Mouse (Mus musculus) bone marrow, adult 2 months (tissue): Measurements from ENCODE around the gene Gm10491. TPM values are rescaled to one million over a fixed set of nuclear protein-coding genes. Genes with fewer than 3 reads are reported as not detected.
A peak's percentile ranks its signal among the peaks of the same experiment; 100 is the strongest.

Source experiments
- H3K27ac ChIP-seq: fragments of 200-500 bp; 2 replicates; pipeline ENCODE4 v1.5.1; 2012; ENCODE audit warnings: low read depth, mild to moderate bottlenecking, control low read depth, inconsistent platforms, low read length; ENCODE audit not compliant: control insufficient read depth, poor library complexity, insufficient read depth
- H3K4me1 ChIP-seq: fragments of 200-500 bp; 2 replicates; pipeline ENCODE4 v1.6.1; 2011; ENCODE audit warnings: low read length; ENCODE audit not compliant: control insufficient read depth, insufficient read depth
- H3K4me3 ChIP-seq: fragments of 200-500 bp; replicated peaks from 2 replicates; pipeline ENCODE3; 2011; ENCODE audit warnings: mild to moderate bottlenecking, low read depth, low read length, control low read depth; ENCODE audit not compliant: control insufficient read depth
- CTCF ChIP-seq: fragments of 200-500 bp; IDR thresholded peaks from 2 replicates; pipeline ENCODE4 v1.5.1; 2011; ENCODE audit warnings: low read length, control low read depth; ENCODE audit not compliant: control insufficient read depth, insufficient read depth
- POLR2A ChIP-seq: fragments of 200-500 bp; IDR thresholded peaks from 2 replicates; pipeline ENCODE4 v1.6.1; 2011; ENCODE audit warnings: low read depth, mild to moderate bottlenecking, control low read depth, low read length, borderline replicate concordance; ENCODE audit not compliant: control insufficient read depth
- WGBS: fragments of 180-500 bp; shearing (Covaris S2); methylation state at CpG from one replicate; pipeline ENCODE4 v1.1.7; 2018; 5-methylcytosine and 5-hydroxymethylcytosine counted together
- polyA plus RNA-seq: library from polyadenylated mRNA; stranded (reverse); fragments of >200 nt; gene quantifications from 2 replicates; pipeline ENCODE4 v1.2.4, GENCODE M21; 2011; ENCODE audit warnings: low replicate concordance; ENCODE audit not compliant: missing spikeins, insufficient read depth, insufficient read length

Gene Gm10491
- polyA plus RNA-seq, 1 experiment = not detected

GRCm38 (mm10) chrX:7867141-7867540, 40.5 kb downstream of the Gm10491 start:
- peaks cover 1% of the 10 kb centered on the region; the same call in 1 of the 2 replicates for H3K4me1 ChIP-seq
- H3K27ac ChIP-seq = no peak overlapping the region
- WGBS = 86% methylated on average over 1 of the region's 1 CpGs
- TF ChIP-seq POLR2A = no peak
- no peak for TF ChIP-seq CTCF
- H3K4me3 ChIP-seq = no peak overlapping the region

GRCm38 (mm10) chrX:7865786-7866185, 41.8 kb downstream of the Gm10491 start:
- H3K4me1 ChIP-seq = peaks cover 1% of the 10 kb centered on the region; the same call in 1 of the 2 replicates
- H3K4me3 ChIP-seq = no peak overlapping the region
- TF ChIP-seq CTCF = no peak
- TF ChIP-seq POLR2A = no peak
- H3K27ac ChIP-seq = peak overlapping the region; percentile 51; the same call in 1 of the 2 replicates
- WGBS = 20% methylated on average over 2 of the region's 2 CpGs

- peak overlapping the region; percentile 51 for H3K27ac ChIP-seq
- TF ChIP-seq POLR2A (no peak), CTCF (no peak)
- 40% methylated on average over 2 of the region's 2 CpGs for WGBS
- H3K4me3 ChIP-seq = no peak overlapping the region
- H3K4me1 ChIP-seq = peaks cover 1% of the 10 kb centered on the region; the same call in 1 of the 2 replicates
These were observed 42.3 kb downstream of the Gm10491 start for GRCm38 (mm10) chrX:7865343-7865742.

- peaks cover 1% of the 10 kb centered on the region; the same call in 1 of the 2 replicates for H3K4me1 ChIP-seq
- whole genome bisulfite sequencing = 34% methylated on average over 3 of the region's 3 CpGs
- no peak overlapping the region for H3K4me3 ChIP-seq
- H3K27ac ChIP-seq = no peak overlapping the region; the same call in 1 of the 2 replicates
- no peak for TF ChIP-seq CTCF
- TF ChIP-seq POLR2A = no peak
These were observed 43.1 kb downstream of the Gm10491 start for GRCm38 (mm10) chrX:7864551-7864950.

GRCm38 (mm10) chrX:7863181-7863580, 44.5 kb downstream of the Gm10491 start:
- no peak overlapping the region for H3K27ac ChIP-seq

GRCm38 (mm10) chrX:7859191-7859753, 48.4 kb downstream of the Gm10491 start:
- TF ChIP-seq POLR2A = no peak
- TF ChIP-seq CTCF = no peak
- H3K4me1 ChIP-seq = no peaks in the 10 kb centered on the region; the same call in 1 of the 2 replicates
- 46% methylated on average over 3 of the region's 3 CpGs for WGBS
- no peak overlapping the region for H3K27ac ChIP-seq
- no peak overlapping the region for H3K4me3 ChIP-seq

More at GRCm38 (mm10) chrX:7863181-7863580, 44.5 kb downstream of the Gm10491 start:
- WGBS = 81% methylated on average over 1 of the region's 1 CpGs
- TF ChIP-seq POLR2A = no peak
- TF ChIP-seq CTCF = no peak
- Histone ChIP-seq H3K4me3 (no peak overlapping the region), H3K4me1 (peaks cover 1% of the 10 kb centered on the region; the same call in 1 of the 2 replicates)

Other genes starting within 250 kb of the Gm10491 start
- gene Plp2, start 236.4 kb downstream of the Gm10491 start, polyA plus RNA-seq = 5.3 and 33.2 TPM in 2 replicates
- not detected in 2 replicates for gene Magix, start 226.6 kb downstream of the Gm10491 start, polyA plus RNA-seq
- 17.6 and 19.1 TPM in 2 replicates for gene Gpkow, start 210.7 kb downstream of the Gm10491 start, polyA plus RNA-seq
- gene Wdr45, start 193.5 kb downstream of the Gm10491 start, polyA plus RNA-seq = 54.7 and 91.1 TPM in 2 replicates
- not detected in 2 replicates for gene Gm45208, start 185.6 kb downstream of the Gm10491 start, polyA plus RNA-seq
- gene Praf2, start 179.4 kb downstream of the Gm10491 start, polyA plus RNA-seq = 3.9 and 9.5 TPM in 2 replicates
- gene Ccdc120, start 156.9 kb downstream of the Gm10491 start, polyA plus RNA-seq = 0.36 and 1.4 TPM in 2 replicates
- gene Tfe3, start 145.3 kb downstream of the Gm10491 start, polyA plus RNA-seq = 15.5 and 22.3 TPM in 2 replicates
- gene Gripap1, start 118.1 kb downstream of the Gm10491 start, polyA plus RNA-seq = 95.0 and 184 TPM in 2 replicates
- gene Kcnd1, start 85.5 kb downstream of the Gm10491 start, polyA plus RNA-seq = 2.2 and 4.8 TPM in 2 replicates
- gene Otud5, start 66.5 kb downstream of the Gm10491 start, polyA plus RNA-seq = 124 and 222 TPM in 2 replicates
- 20.0 and 26.2 TPM in 2 replicates for gene Pim2, start 29.6 kb downstream of the Gm10491 start, polyA plus RNA-seq
- 21.0 and 37.1 TPM in 2 replicates for gene Slc35a2, start 23.8 kb downstream of the Gm10491 start, polyA plus RNA-seq
- gene Pqbp1, start 8.6 kb downstream of the Gm10491 start, polyA plus RNA-seq = 40.9 and 45.1 TPM in 2 replicates
- gene Timm17b, start 8.5 kb downstream of the Gm10491 start, polyA plus RNA-seq = 9.2 and 17.8 TPM in 2 replicates
- gene Gm10490, start 1.7 kb upstream of the Gm10491 start, polyA plus RNA-seq = not detected in 2 replicates
- gene Pcsk1n, start 12.0 kb upstream of the Gm10491 start, polyA plus RNA-seq = not detected in 2 replicates
- gene Eras, start 20.8 kb upstream of the Gm10491 start, polyA plus RNA-seq = 10.9 TPM in 1 of 2 replicates, not detected in the other
- gene Hdac6, start 40.1 kb upstream of the Gm10491 start, polyA plus RNA-seq = 8.3 and 17.0 TPM in 2 replicates
- gene Gata1, start 70.2 kb upstream of the Gm10491 start, polyA plus RNA-seq = 91.2 and 137 TPM in 2 replicates
- not detected in 2 replicates for gene Glod5, start 110.7 kb upstream of the Gm10491 start, polyA plus RNA-seq
- 27.4 and 30.7 TPM in 2 replicates for gene Suv39h1, start 166.9 kb upstream of the Gm10491 start, polyA plus RNA-seq
- gene Was, start 182.7 kb upstream of the Gm10491 start, polyA plus RNA-seq = 10.1 and 32.0 TPM in 2 replicates
- gene Wdr13, start 225.1 kb upstream of the Gm10491 start, polyA plus RNA-seq = 23.3 and 35.6 TPM in 2 replicates
- gene Rbm3, start 238.0 kb upstream of the Gm10491 start, polyA plus RNA-seq = 301 and 341 TPM in 2 replicates